Mouse (Mus musculus) hindbrain, postnatal 0 days (tissue): Measurements from ENCODE around the gene Gm49368. TPM values are rescaled to one million over a fixed set of nuclear protein-coding genes. Genes with fewer than 3 reads are reported as not detected.
"Not testable (repeated sequence)": the region's sequence is repeated elsewhere in the genome, so short reads cannot be mapped to it uniquely, and the experiment has no call there.

ENCODE experiments used
- ATAC-seq: fragments of 200-750 bp; cut with Nextera tagmentation; 2 replicates; pipeline ENCODE4 v1.8.0; 2017; ENCODE audit warnings: mild to moderate bottlenecking, moderate TSS enrichment, moderate library complexity
- DNase-seq: peaks from one replicate; pipeline ENCODE4 v3.0.0-alpha.2; 2015; ENCODE audit warnings: low spot score
- H3K27ac ChIP-seq: fragments of 300-500 bp; sonication (generic); 2 replicates; pipeline ENCODE4 v1.5.1; 2014; ENCODE audit warnings: mild to moderate bottlenecking
- H3K27me3 ChIP-seq: fragments of 300-500 bp; sonication (generic); 2 replicates; pipeline ENCODE4 v1.6.1; 2014; ENCODE audit warnings: low read length, mixed read lengths; ENCODE audit not compliant: insufficient read depth
- H3K36me3 ChIP-seq: fragments of 300-500 bp; sonication (generic); 2 replicates; pipeline ENCODE4 v1.6.1; 2014; ENCODE audit warnings: low read length, mixed read lengths; ENCODE audit not compliant: insufficient read depth
- H3K4me1 ChIP-seq: fragments of 300-500 bp; sonication (generic); 2 replicates; pipeline ENCODE4 v1.6.1; 2014; ENCODE audit warnings: antibody characterized with exemption, low read length, mixed read lengths; ENCODE audit not compliant: insufficient read depth
- H3K4me2 ChIP-seq: fragments of 300-500 bp; sonication (generic); 2 replicates; pipeline ENCODE4 v1.6.1; 2014; ENCODE audit warnings: low read depth, mild to moderate bottlenecking, low read length, moderate library complexity, mixed read lengths
- H3K4me3 ChIP-seq: fragments of 300-500 bp; sonication (generic); 2 replicates; pipeline ENCODE4 v1.5.1; 2014; ENCODE audit warnings: low read length
- H3K9ac ChIP-seq: fragments of 300-500 bp; sonication (generic); replicated peaks from 2 replicates; pipeline ENCODE4 v1.6.1; 2014; ENCODE audit warnings: mild to moderate bottlenecking, low read length, moderate library complexity, mixed read lengths
- H3K9me3 ChIP-seq: fragments of 300-500 bp; sonication (generic); 2 replicates; pipeline ENCODE4 v1.6.1; 2016; ENCODE audit warnings: low read length, mixed read lengths
- CTCF ChIP-seq: IDR thresholded peaks from 2 replicates; pipeline ENCODE4 v1.5.1; 2016; ENCODE audit warnings: antibody characterized with exemption, control low read depth, low read depth
- WGBS: fragments of 180-500 bp; shearing (Covaris S2); extraction: QIAGEN DNeasy Blood & Tissue Kit; methylation state at CpG from one replicate; pipeline ENCODE4 v1.1.7; 2014; 5-methylcytosine and 5-hydroxymethylcytosine counted together
- polyA plus RNA-seq: library from polyadenylated mRNA; unstranded; fragments of >200 nt; fragmentation: Nextera tagmentation; extraction: Ambion mirVana; gene quantifications from 2 replicates; pipeline ENCODE4 v1.2.1, GENCODE M21; 2015
- total RNA-seq: library from RNA; depleted of rRNA; stranded (reverse); fragments of >200 nt; gene quantifications from 2 replicates; pipeline ENCODE4 v1.2.3, GENCODE M21; 2014; rRNA removed

Gene Gm49368
- total and polyA plus RNA-seq, 2 experiments from 2014 or later: not detected

- Histone ChIP-seq H3K9me3 (no peaks in the 10 kb centered on the region), H3K27me3 (no peaks in the 10 kb centered on the region), H3K4me1 (no peaks in the 10 kb centered on the region), H3K27ac (no peak overlapping the region), H3K9ac (no peak overlapping the region), H3K4me2 (no peak overlapping the region), H3K4me3 (no peak overlapping the region), H3K36me3 (no peaks in the 10 kb centered on the region)
- WGBS: 90% methylated on average over 8 of the region's 8 CpGs
- DNase-seq (no peak), ATAC-seq (no peak)
- no peak for TF ChIP-seq CTCF
Observed at GRCm38 (mm10) chr7:128150970-128151369, 88.5 kb downstream of the Gm49368 start.

GRCm38 (mm10) chr7:128154076-128154475, 91.6 kb downstream of the Gm49368 start, which contains the start of gene Itgad:
TSS of gene Itgad (plus strand) at chr7:128154376.
- 93% methylated on average over 21 of the region's 21 CpGs for WGBS
- no peak for DNase-seq
- TF ChIP-seq CTCF: no peak
- H3K4me3 ChIP-seq: no peak within 1 kb of the TSS
- H3K27me3 ChIP-seq: no peaks in the 10 kb centered on the region
- H3K9me3 ChIP-seq: no peaks in the 10 kb centered on the region
- H3K4me1 ChIP-seq: no peaks in the 10 kb centered on the region
- no peak within 1 kb of the TSS for H3K9ac ChIP-seq
- H3K4me2 ChIP-seq: no peak within 1 kb of the TSS
- no peaks in the 10 kb centered on the region for H3K36me3 ChIP-seq
- ATAC-seq: no peak
- no peak within 1 kb of the TSS for H3K27ac ChIP-seq

- Histone ChIP-seq H3K27ac (no peak overlapping the region), H3K36me3 (no peaks in the 10 kb centered on the region), H3K4me1 (no peaks in the 10 kb centered on the region), H3K27me3 (no peaks in the 10 kb centered on the region), H3K9me3 (no peaks in the 10 kb centered on the region), H3K4me3 (no peak overlapping the region), H3K9ac (no peak overlapping the region), H3K4me2 (no peak overlapping the region)
- WGBS: 71% methylated on average over 10 of the region's 10 CpGs
- no peak for DNase-seq
- no peak for ATAC-seq
- TF ChIP-seq CTCF: no peak
Observed at GRCm38 (mm10) chr7:128154924-128155323, 92.4 kb downstream of the Gm49368 start.

GRCm38 (mm10) chr7:128158688-128159354, 96.3 kb downstream of the Gm49368 start:
- not testable (repeated sequence) for DNase-seq, H3K4me1 ChIP-seq, H3K4me3 ChIP-seq, H3K9me3 ChIP-seq, H3K27me3 ChIP-seq, H3K36me3 ChIP-seq, H3K9ac ChIP-seq, H3K27ac ChIP-seq, ATAC-seq, H3K4me2 ChIP-seq
- 78% methylated on average over 7 of the region's 8 CpGs for WGBS

DNA sequence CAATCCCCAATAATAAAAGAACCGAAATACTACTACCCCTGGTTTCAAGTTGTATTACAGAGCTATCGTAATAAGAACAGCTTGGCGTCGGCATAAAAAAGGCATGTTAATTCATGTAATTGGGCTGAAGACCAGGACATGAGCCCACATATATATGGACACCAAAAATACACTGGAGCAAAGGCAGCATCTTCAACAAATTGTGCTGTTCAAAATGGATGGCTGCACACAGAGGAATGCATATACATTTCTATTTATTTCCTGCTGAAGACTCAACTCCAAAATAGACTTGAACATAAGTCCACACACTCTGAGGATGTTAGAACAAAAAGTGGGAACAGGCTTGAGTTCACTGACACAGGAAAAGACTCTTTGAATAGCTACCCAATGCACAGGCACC, 101.5 kb downstream of the Gm49368 start:
- no peak overlapping the region for H3K4me3 ChIP-seq
- H3K36me3 ChIP-seq: no peaks in the 10 kb centered on the region
- 99% methylated on average over 4 of the region's 4 CpGs for WGBS
- H3K4me1 ChIP-seq: no peaks in the 10 kb centered on the region
- no peak overlapping the region for H3K4me2 ChIP-seq
- no peak overlapping the region for H3K9ac ChIP-seq
- no peak overlapping the region for H3K27ac ChIP-seq
- ATAC-seq (no peak), DNase-seq (no peak)
- no peak for TF ChIP-seq CTCF
- H3K9me3 ChIP-seq: no peaks in the 10 kb centered on the region
- H3K27me3 ChIP-seq: no peaks in the 10 kb centered on the region

- Histone ChIP-seq H3K9me3 (no peaks in the 10 kb centered on the region), H3K27me3 (no peaks in the 10 kb centered on the region), H3K36me3 (no peaks in the 10 kb centered on the region), H3K4me1 (no peaks in the 10 kb centered on the region), H3K27ac (no peak overlapping the region), H3K4me3 (no peak overlapping the region), H3K4me2 (no peak overlapping the region), H3K9ac (no peak overlapping the region)
- ATAC-seq: no peak
- WGBS: 93% methylated on average over 7 of the region's 7 CpGs
- TF ChIP-seq CTCF: no peak
- DNase-seq: no peak
Observed at GRCm38 (mm10) chr7:128166391-128166790, 103.9 kb downstream of the Gm49368 start.

- Histone ChIP-seq H3K36me3 (no peaks in the 10 kb centered on the region), H3K4me3 (no peak overlapping the region), H3K27ac (no peak overlapping the region), H3K9me3 (no peaks in the 10 kb centered on the region), H3K4me2 (no peak overlapping the region), H3K4me1 (no peaks in the 10 kb centered on the region), H3K9ac (no peak overlapping the region), H3K27me3 (no peaks in the 10 kb centered on the region)
- DNase-seq (no peak), ATAC-seq (no peak)
- no peak for TF ChIP-seq CTCF
- 66% methylated on average over 3 of the region's 3 CpGs for WGBS
Observed at GRCm38 (mm10) chr7:128169996-128170395, 107.5 kb downstream of the Gm49368 start.

Other genes starting within 250 kb of the Gm49368 start
- 4.0 and 9.6 TPM in 2 replicates for gene Stx4a, start 238.4 kb upstream of the Gm49368 start, total RNA-seq
- gene Stx4a, start 238.4 kb upstream of the Gm49368 start, polyA plus RNA-seq: 28.4 and 31.8 TPM in 2 replicates
- gene Stx1b, start 238.1 kb upstream of the Gm49368 start, total RNA-seq: 69.7 and 72.7 TPM in 2 replicates
- 66.6 and 76.3 TPM in 2 replicates for gene Stx1b, start 238.1 kb upstream of the Gm49368 start, polyA plus RNA-seq
- gene Zfp646, start 186.5 kb upstream of the Gm49368 start, total RNA-seq: 34.6 and 35.0 TPM in 2 replicates
- gene Zfp646, start 186.5 kb upstream of the Gm49368 start, polyA plus RNA-seq: 3.4 and 4.4 TPM in 2 replicates
- 25.8 and 26.2 TPM in 2 replicates for gene Zfp668, start 185.9 kb upstream of the Gm49368 start, total RNA-seq
- 21.8 and 22.4 TPM in 2 replicates for gene Zfp668, start 185.9 kb upstream of the Gm49368 start, polyA plus RNA-seq
- 0.72 and 1.8 TPM in 2 replicates for gene Prss53, start 171.7 kb upstream of the Gm49368 start, total RNA-seq
- 1.0 and 1.3 TPM in 2 replicates for gene Prss53, start 171.7 kb upstream of the Gm49368 start, polyA plus RNA-seq
- gene Gm21974, start 167.2 kb upstream of the Gm49368 start, total RNA-seq: not detected in 2 replicates
- not detected in 2 replicates for gene Gm21974, start 167.2 kb upstream of the Gm49368 start, polyA plus RNA-seq
- 37.2 and 43.0 TPM in 2 replicates for gene Vkorc1, start 167.1 kb upstream of the Gm49368 start, total RNA-seq
- 72.6 and 79.8 TPM in 2 replicates for gene Vkorc1, start 167.1 kb upstream of the Gm49368 start, polyA plus RNA-seq
- gene Bckdk, start 158.6 kb upstream of the Gm49368 start, total RNA-seq: 44.3 and 55.0 TPM in 2 replicates
- 61.5 and 63.5 TPM in 2 replicates for gene Bckdk, start 158.6 kb upstream of the Gm49368 start, polyA plus RNA-seq
- gene Kat8, start 150.2 kb upstream of the Gm49368 start, total RNA-seq: 24.9 and 33.5 TPM in 2 replicates
- 30.1 and 33.9 TPM in 2 replicates for gene Kat8, start 150.2 kb upstream of the Gm49368 start, polyA plus RNA-seq
- gene Prss8, start 132.6 kb upstream of the Gm49368 start, total RNA-seq: 0.26 and 0.32 TPM in 2 replicates
- 0.35 and 0.44 TPM in 2 replicates for gene Prss8, start 132.6 kb upstream of the Gm49368 start, polyA plus RNA-seq
- gene Prss36, start 116.0 kb upstream of the Gm49368 start, total RNA-seq: 17.0 and 19.9 TPM in 2 replicates
- 16.5 and 17.3 TPM in 2 replicates for gene Prss36, start 116.0 kb upstream of the Gm49368 start, polyA plus RNA-seq
- gene Fus, start 95.2 kb upstream of the Gm49368 start, total RNA-seq: 34.4 and 45.0 TPM in 2 replicates
- gene Fus, start 95.2 kb upstream of the Gm49368 start, polyA plus RNA-seq: 281 and 299 TPM in 2 replicates
- 12.1 and 12.7 TPM in 2 replicates for gene Pycard, start 68.8 kb upstream of the Gm49368 start, total RNA-seq
- 9.3 and 10.7 TPM in 2 replicates for gene Pycard, start 68.8 kb upstream of the Gm49368 start, polyA plus RNA-seq
- gene Trim72, start 58.7 kb upstream of the Gm49368 start, total RNA-seq: 0.37 and 1.4 TPM in 2 replicates
- gene Trim72, start 58.7 kb upstream of the Gm49368 start, polyA plus RNA-seq: not detected in 2 replicates
- gene Itgam, start within 50 bp of the Gm49368 start, total RNA-seq: 2.6 and 3.2 TPM in 2 replicates
- gene Itgam, start within 50 bp of the Gm49368 start, polyA plus RNA-seq: 1.2 and 1.3 TPM in 2 replicates
- 0.58 and 0.68 TPM in 2 replicates for gene Itgax, start 66.9 kb downstream of the Gm49368 start, total RNA-seq
- not detected in 2 replicates for gene Itgax, start 66.9 kb downstream of the Gm49368 start, polyA plus RNA-seq
- 0.25 TPM in 1 of 2 replicates, not detected in the other for gene Itgad, start 91.7 kb downstream of the Gm49368 start, total RNA-seq
- gene Itgad, start 91.7 kb downstream of the Gm49368 start, polyA plus RNA-seq: not detected in 2 replicates
- not detected in 2 replicates for gene Cox6a2, start 143.7 kb downstream of the Gm49368 start, total RNA-seq
- 0.83 and 0.93 TPM in 2 replicates for gene Cox6a2, start 143.7 kb downstream of the Gm49368 start, polyA plus RNA-seq
- 21.1 and 27.6 TPM in 2 replicates for gene Armc5, start 174.7 kb downstream of the Gm49368 start, total RNA-seq
- gene Armc5, start 174.7 kb downstream of the Gm49368 start, polyA plus RNA-seq: 15.2 and 16.4 TPM in 2 replicates
- 5.6 and 7.5 TPM in 2 replicates for gene 9130023H24Rik, start 175.3 kb downstream of the Gm49368 start, total RNA-seq
- 4.3 and 5.1 TPM in 2 replicates for gene 9130023H24Rik, start 175.3 kb downstream of the Gm49368 start, polyA plus RNA-seq
- gene Tgfb1i1, start 184.1 kb downstream of the Gm49368 start, total RNA-seq: 19.8 and 20.6 TPM in 2 replicates
- gene Tgfb1i1, start 184.1 kb downstream of the Gm49368 start, polyA plus RNA-seq: 22.7 and 23.3 TPM in 2 replicates
- not detected in 2 replicates for gene Slc5a2, start 203.0 kb downstream of the Gm49368 start, total RNA-seq
- gene Slc5a2, start 203.0 kb downstream of the Gm49368 start, polyA plus RNA-seq: 0.38 and 0.42 TPM in 2 replicates
- gene BC017158, start 235.5 kb downstream of the Gm49368 start, total RNA-seq: 34.9 and 35.1 TPM in 2 replicates
- gene BC017158, start 235.5 kb downstream of the Gm49368 start, polyA plus RNA-seq: 15.9 and 16.8 TPM in 2 replicates